Mouse (Mus musculus) cortical plate, adult 2 months (tissue): Measurements from ENCODE around the gene Skiv2l.

Experiments
- CTCF ChIP-seq: fragments of 200-500 bp; IDR thresholded peaks from 2 replicates; pipeline ENCODE4 v1.5.1; 2011; ENCODE audit warnings: mild to moderate bottlenecking, control low read depth, low read length; ENCODE audit not compliant: insufficient read depth; ENCODE audit errors: extremely low read depth
- POLR2A ChIP-seq: fragments of 200-500 bp; IDR thresholded peaks from 2 replicates; pipeline ENCODE4 v1.6.1; 2011; ENCODE audit warnings: mild to moderate bottlenecking, low read length, control low read depth; ENCODE audit not compliant: insufficient read depth; ENCODE audit errors: extremely low read depth

- TF ChIP-seq POLR2A = peak; percentile 75
- no peak for TF ChIP-seq CTCF
These were observed 44.1 kb upstream of the Skiv2l start for GRCm38 (mm10) chr17:34894074-34894597.
